Mouse (Mus musculus): ENCODE measurements at regions not wholly inside any gene's neighbourhood (a gene's known extent, or its start where the extent isn't known, plus 50 kb on each side); places are given as distances from the start of the nearest gene placed in this dataset.

- DNase-seq (ENCODE audit: low read depth, low spot score) = no peak
Measured at GRCm38 (mm10) chr2:178992334-178993116, 449.7 kb upstream of the Cdh4 start.

GRCm38 (mm10) chr2:178997921-178998320 lies 444.3 kb upstream of the Cdh4 start:
- DNase-seq (ENCODE audit: low read depth, low spot score) = no peak

DNA sequence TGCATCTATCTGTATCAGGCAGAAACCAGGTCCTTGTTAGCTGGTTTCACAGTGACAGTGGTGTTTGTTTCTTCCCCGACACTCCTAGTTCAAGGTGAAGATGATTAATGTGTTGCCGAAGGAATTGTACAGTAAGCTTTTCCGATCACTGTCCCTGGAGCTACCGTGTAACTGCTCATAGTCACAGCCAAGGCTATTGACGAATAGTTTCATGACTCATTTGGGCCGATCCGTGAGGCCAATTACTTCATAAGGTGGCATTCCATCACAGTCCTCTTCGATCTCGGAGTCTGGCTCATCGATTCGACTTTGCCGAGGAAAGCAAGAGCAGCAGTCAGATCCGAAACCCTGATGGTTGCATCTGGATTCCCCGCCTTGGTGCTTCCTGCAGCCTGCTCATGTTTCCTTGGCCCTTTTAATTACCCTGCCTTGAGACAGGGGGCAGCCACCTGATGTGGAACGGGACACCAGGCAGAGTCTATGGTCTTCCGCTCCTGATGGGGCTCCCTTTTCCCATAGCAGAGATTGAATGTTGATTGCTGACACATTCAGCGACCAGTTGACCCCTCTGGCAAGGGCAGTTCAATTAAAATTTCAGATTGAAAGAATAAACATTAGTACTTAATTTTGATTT lies 441.7 kb upstream of the Cdh4 start:
- no peak for DNase-seq (ENCODE audit: low read depth, low spot score)

DNA sequence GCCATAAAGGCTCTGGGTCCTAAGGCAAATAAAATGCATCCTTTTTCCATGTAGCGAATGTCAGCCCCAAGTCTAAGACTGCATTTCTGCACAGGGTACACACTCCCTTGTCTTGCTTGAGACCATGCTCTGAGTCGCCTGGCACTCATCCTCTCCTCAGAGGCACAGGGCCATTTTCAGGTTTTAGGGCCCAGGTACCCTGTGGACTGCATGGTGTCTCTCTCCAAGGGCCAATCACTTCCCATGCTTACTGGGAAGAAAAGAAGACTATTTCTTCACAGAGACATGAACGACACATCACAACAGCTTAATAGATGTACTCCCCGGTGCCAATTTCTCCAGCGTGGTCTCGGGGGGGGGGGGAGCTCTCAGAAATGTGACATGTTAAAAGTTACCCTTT lies 434.5 kb upstream of the Cdh4 start:
- no peak for DNase-seq (ENCODE audit: low read depth, low spot score)

DNA sequence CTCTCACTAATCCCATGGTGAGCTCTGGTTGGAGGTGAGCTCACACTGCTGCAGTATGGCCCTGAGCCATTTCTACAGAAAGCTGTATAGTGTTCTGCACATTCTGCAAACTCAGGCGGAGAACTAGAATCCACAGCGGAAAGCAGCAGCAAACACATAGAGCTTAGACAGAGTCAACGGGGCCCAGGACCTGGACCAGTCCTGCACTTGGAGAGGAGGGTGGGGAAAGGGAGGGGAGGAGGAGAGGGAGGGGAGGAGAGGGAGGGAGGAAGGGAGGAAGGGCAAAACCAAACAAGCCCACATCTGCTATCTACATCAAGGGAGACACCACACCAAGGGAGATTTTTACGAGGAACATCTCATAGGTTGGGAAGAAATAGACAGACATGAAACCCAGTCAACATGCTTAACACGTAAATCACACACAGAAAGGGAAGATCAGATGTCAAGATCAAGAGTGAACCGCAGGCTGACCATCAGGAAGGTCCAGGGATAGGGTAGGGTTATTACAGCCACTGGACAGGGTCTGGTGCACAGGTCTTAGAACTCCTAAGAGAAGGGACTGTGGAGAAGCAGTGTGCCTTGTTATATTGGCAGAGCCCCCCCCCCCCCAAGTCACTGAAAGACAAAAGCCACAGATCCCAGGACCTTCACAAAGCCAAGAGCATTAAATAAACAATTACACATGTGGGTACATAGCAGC lies 428.2 kb upstream of the Cdh4 start:
- no peak for DNase-seq (ENCODE audit: low read depth, low spot score)

DNA sequence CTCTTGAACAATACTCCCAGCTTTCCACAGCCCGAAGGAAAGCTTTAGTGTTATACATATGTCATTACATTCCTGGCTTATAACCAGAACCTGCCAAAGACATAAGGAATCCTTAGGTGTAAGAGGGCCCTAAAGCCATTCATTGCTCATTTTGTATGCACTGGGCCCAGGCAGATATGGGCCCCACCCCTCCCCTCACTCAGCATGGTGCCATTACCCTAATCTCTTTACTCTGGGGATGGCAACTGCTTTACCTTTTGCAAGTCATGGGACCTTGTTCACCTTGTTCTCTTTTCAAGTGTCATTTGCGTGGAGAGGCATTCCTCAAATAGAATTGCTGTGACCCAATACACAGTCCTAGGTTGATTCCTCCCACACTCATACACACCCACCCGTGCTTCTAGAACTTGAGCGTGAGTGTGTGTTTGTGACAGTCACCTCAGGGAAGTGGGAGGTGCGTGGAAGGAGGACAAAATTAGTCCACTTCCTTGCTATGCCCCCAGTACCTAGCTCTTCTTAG lies 419.5 kb upstream of the Cdh4 start:
- DNase-seq (ENCODE audit: low read depth, low spot score) = no peak

GRCm38 (mm10) chr2:179024225-179024624 lies 418.0 kb upstream of the Cdh4 start:
- DNase-seq (ENCODE audit: low read depth, low spot score) = no peak

DNA sequence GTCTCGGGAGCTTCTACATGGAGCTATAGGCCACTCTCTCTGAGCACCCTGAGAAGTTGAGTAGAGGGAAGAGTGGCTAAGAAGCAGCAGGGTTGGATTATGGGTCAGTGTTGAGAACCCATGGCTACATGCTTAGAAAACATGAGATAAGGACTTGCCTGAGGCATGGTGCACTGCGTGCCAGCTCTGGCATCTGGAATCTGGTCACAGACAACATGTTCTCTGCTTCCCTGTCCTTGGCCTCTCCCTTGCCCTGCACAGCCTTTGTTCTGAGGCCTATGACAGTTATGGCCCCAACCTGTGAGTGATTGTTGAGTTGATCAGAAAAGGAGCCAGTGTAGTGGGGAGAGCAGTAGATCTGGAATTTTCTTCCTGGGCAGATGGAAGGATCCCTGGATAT lies 409.1 kb upstream of the Cdh4 start:
- no peak for DNase-seq (ENCODE audit: low read depth, low spot score)

DNA sequence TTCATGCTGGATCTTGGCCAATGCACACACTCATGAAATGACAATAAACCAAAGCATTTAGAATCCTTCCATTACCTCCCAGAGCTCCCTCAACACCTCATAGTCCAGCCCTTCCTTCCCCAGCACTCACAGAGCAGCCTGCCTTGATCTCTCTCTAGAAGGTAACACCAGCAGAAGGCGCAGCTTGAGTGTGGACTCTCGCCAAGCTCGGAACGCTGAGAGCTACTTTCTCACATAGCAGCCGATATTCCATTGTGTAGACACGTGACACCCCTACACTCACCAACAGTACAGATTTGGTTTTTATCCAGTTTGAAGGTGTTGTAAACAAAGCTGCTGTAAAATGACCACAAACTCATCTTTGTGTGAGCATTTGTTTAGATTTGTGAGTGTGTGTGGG lies 406.8 kb upstream of the Cdh4 start:
- no peak for DNase-seq (ENCODE audit: low read depth, low spot score)

DNA sequence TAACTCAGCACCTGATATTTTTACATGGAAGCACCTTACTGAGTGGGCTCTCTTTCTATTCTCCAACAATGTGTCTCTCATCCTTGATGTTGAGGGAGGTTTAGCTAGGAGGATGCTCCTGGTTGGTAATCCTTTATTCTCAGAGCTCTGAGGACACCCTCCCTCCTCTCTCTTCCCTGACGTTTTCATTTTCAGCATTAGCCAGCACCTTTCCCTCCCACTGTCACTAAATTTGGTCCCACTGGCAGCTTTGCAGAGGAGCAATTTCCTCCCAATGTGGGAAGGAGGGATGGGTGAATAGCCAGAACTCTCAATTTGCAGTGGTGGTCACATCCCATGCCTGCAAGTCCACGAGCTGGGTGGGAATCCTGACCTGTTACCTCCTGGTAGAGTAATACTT lies 402.5 kb upstream of the Cdh4 start:
- DNase-seq (ENCODE audit: low read depth, low spot score) = no peak

DNA sequence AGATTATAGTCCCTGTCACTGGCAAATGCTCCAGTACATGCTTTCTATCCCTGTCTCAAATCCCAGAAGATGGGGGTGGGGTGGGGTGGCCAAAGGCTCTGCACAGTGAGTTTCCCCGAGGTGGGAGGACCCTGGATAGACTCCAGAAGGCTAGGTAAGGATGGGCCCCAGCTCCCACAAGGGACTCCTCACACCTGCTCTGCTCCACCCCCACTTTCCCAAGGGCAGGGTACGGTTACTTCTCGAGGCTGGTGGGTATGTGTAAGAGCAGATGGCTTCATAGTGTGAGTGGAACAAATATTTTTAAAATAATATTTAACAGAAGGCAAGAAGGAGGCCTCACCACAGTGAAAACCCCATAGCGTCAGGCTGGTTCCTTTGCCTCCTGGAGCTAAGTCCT lies 398.6 kb upstream of the Cdh4 start:
- no peak for DNase-seq (ENCODE audit: low read depth, low spot score)

GRCm38 (mm10) chr2:179045361-179045760 lies 396.9 kb upstream of the Cdh4 start:
- DNase-seq (ENCODE audit: low read depth, low spot score) = no peak

DNA sequence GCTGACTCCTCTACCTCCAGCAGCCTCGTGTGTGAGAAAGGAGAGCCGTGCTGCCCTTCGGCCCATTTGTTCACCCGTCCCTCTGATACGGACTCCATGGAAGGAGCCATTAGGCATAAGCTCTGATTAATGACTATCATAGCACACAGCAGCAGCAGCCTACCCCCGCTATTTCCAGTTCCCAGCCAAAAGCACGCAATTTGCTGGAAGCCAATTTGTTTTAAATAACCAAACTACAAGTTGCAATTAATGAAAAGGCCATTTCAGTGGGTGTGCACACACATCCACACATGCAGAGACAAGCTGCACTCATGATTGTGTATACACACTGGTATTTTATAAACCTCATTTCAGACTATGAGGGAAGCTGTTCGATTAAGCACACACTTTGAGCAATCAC lies 387.8 kb upstream of the Cdh4 start:
- no peak for DNase-seq (ENCODE audit: low read depth, low spot score)

- no peak for DNase-seq (ENCODE audit: low read depth, low spot score)
Measured at GRCm38 (mm10) chr2:179064616-179065015, 377.6 kb upstream of the Cdh4 start.

- DNase-seq (ENCODE audit: low read depth, low spot score) = no peak
Measured at GRCm38 (mm10) chr2:179069520-179069919, 372.7 kb upstream of the Cdh4 start.

- no peak for DNase-seq (ENCODE audit: low read depth, low spot score)
Measured at GRCm38 (mm10) chr2:179070346-179070745, 371.9 kb upstream of the Cdh4 start.

- no peak for DNase-seq (ENCODE audit: low read depth, low spot score)
Measured at GRCm38 (mm10) chr2:179080462-179081274, 361.6 kb upstream of the Cdh4 start.

DNA sequence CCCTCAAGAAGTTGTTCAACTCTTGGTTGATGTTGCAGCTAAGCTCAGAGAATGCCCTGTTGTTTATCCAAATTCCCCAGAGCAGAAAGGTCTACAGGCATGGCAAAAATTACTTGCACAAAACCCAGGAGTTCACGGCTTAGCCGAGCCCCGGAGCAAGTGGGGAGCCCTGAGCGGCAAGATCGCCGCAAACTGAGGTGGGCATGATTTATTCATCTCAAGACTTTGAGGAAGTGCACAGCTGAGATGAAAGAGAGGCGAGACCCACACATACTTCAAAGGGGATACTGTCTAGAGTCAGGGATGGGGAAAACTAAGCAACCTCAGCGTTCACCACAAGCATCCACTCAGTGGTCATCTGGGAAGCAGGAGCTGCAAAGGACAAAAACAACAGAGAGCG lies 355.3 kb upstream of the Cdh4 start:
- no peak for DNase-seq (ENCODE audit: low read depth, low spot score)

DNA sequence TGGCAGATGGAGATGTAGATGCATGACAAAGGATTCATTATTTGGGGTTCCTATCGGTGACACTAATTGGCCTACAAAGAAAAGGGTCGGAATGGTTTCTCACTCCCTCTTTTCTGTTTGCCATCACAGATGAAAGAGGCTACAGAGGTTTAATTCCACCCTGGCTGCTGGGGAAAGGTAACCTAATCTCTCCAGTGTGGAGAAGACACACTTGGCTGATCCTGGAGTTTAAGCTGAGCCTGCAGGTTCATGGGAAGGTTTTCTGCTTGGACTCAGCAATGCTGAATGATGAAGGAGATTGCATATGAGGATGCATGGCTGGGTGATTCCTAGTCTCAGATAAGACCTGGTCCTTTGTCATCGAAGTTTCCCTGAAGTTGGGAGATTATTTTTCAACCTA lies 350.8 kb upstream of the Cdh4 start:
- DNase-seq (ENCODE audit: low read depth, low spot score) = no peak

- DNase-seq (ENCODE audit: low read depth, low spot score) = no peak
Measured at GRCm38 (mm10) chr2:179093996-179094395, 348.2 kb upstream of the Cdh4 start.

DNA sequence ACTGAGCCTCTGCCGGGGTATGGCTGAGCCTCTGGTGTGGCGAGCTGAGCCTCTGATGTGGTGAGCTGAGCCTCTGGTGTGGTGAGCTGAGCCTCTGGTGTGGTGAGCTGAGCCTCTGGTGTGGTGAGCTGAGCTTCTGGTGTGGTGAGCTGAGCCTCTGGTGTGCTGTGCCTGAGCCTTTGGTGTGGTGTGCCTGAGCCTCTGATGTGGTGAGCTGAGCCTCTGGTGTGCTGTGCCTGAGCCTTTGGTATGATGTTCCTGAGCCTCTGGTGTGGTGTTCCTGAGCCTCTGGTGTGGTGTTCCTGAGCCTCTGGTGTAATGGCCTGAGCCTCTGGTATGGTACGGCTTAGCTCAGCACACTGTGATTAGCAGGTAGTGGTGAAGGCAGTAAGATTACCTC lies 346.2 kb upstream of the Cdh4 start:
- DNase-seq (ENCODE audit: low read depth, low spot score) = no peak

DNA sequence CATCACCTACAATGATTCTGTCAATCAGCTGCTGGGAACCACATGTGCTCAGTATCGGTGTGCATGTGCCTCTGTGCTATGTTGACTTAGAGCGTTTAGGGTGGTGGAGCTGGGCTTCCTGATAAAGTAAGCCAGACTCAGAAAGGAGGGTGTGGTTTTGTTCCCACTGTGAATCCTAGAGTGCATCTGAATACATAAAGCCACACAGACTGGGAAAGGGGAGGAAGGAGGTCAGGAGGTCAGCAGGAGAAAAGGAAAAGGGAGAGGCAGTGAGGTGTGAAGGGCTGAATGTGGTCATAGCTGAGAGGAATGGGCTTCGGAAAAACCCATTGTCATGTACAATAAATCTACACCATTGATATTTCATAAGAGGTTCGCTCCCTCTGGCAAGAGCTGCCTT lies 345.4 kb upstream of the Cdh4 start:
- DNase-seq (ENCODE audit: low read depth, low spot score) = no peak
